Mouse (Mus musculus): ENCODE measurements around the gene Clca3a2. TPM values are rescaled to one million over a fixed set of nuclear protein-coding genes. Genes with fewer than 3 reads are reported as not detected.
"Not testable (repeated sequence)": the region's sequence is repeated elsewhere in the genome, so short reads cannot be mapped to it uniquely, and the experiment has no call there.

The Clca3a2 gene
- total RNA-seq, 2 experiments from 2014 or later = 0.10 to 0.22 TPM

- intact Hi-C loops (cut with DNase I); DNase-seq (ENCODE audit: low spot score): not testable (repeated sequence)
Observed at GRCm38 (mm10) chr3:144749062-144749963, 70.0 kb downstream of the Clca3a2 start.

GRCm38 (mm10) chr3:144747706-144748105, 71.6 kb downstream of the Clca3a2 start:
- not testable (repeated sequence) for DNase-seq (ENCODE audit: low spot score)

More at GRCm38 (mm10) chr3:144747706-144748105, 71.6 kb downstream of the Clca3a2 start:
- intact Hi-C loops (cut with DNase I) = not testable (repeated sequence)

Other genes starting within 250 kb of the Clca3a2 start
- gene Hs2st1, start 249.3 kb downstream of the Clca3a2 start, total RNA-seq (2021) = 10 to 100 TPM in 1 of 2 experiments, 1 to 10 TPM in 1; 9.8 to 10.3 TPM
- gene Selenof, start 249.2 kb downstream of the Clca3a2 start, total RNA-seq (2021) = 100 to 1,000 TPM; 141 to 147 TPM
- 100 to 1,000 TPM; 330 to 353 TPM for gene Sh3glb1, start 99.2 kb downstream of the Clca3a2 start, total RNA-seq (2021)
- 1 to 10 TPM; 1.0 to 1.1 TPM for gene Clca3a1, start 58.5 kb downstream of the Clca3a2 start, total RNA-seq (2021)
- gene Clca3b, start 29.9 kb upstream of the Clca3a2 start, total RNA-seq (2021) = not detected
- not detected for gene Clca4b, start 113.0 kb upstream of the Clca3a2 start, total RNA-seq (2021)
- gene Clca4a, start 155.6 kb upstream of the Clca3a2 start, total RNA-seq (2021) = not detected
- gene Clca1, start 213.3 kb upstream of the Clca3a2 start, total RNA-seq (2021) = not detected

Measured in heart, postnatal 25 days (tissue).